Mouse (Mus musculus) kidney, adult 18-20 months (tissue): ENCODE results near the gene Exo5.

Experiments used
- DNase-seq: peaks from one replicate; pipeline ENCODE4 v3.0.0; 2021

The Exo5 gene

GRCm38 (mm10) chr4:120904533-120904932 lies 20.3 kb downstream of the Exo5 start:
- no peak for DNase-seq

GRCm38 (mm10) chr4:120895810-120896584 lies 28.8 kb downstream of the Exo5 start:
- DNase-seq = no peak

GRCm38 (mm10) chr4:120895226-120895625 lies 29.6 kb downstream of the Exo5 start:
- DNase-seq = no peak

- no peak for DNase-seq
Measured at GRCm38 (mm10) chr4:120894584-120894983, 30.2 kb downstream of the Exo5 start.

- DNase-seq = no peak
Measured at GRCm38 (mm10) chr4:120893656-120894401, 31.0 kb downstream of the Exo5 start.

- DNase-seq = no peak
Measured at GRCm38 (mm10) chr4:120892516-120892915, 32.3 kb downstream of the Exo5 start.

GRCm38 (mm10) chr4:120891960-120892359 lies 32.9 kb downstream of the Exo5 start:
- DNase-seq = no peak

- no peak for DNase-seq
Measured at GRCm38 (mm10) chr4:120890754-120891440, 33.9 kb downstream of the Exo5 start.

GRCm38 (mm10) chr4:120888884-120889283 lies 35.9 kb downstream of the Exo5 start:
- no peak for DNase-seq

- DNase-seq = peak; percentile 66
Measured at GRCm38 (mm10) chr4:120887381-120888112, 37.3 kb downstream of the Exo5 start.

GRCm38 (mm10) chr4:120886811-120887210 lies 38.0 kb downstream of the Exo5 start:
- no peak for DNase-seq

GRCm38 (mm10) chr4:120886131-120886530 lies 38.7 kb downstream of the Exo5 start:
- peak; percentile 24 for DNase-seq

GRCm38 (mm10) chr4:120885208-120886120 lies 39.4 kb downstream of the Exo5 start:
- DNase-seq = peak; percentile 10

GRCm38 (mm10) chr4:120882002-120882625 lies 42.7 kb downstream of the Exo5 start:
- DNase-seq = no peak

GRCm38 (mm10) chr4:120880731-120881432 lies 43.9 kb downstream of the Exo5 start:
- no peak for DNase-seq

- no peak for DNase-seq
Measured at GRCm38 (mm10) chr4:120879386-120879785, 45.4 kb downstream of the Exo5 start.

GRCm38 (mm10) chr4:120878728-120879127 lies 46.1 kb downstream of the Exo5 start:
- DNase-seq = no peak

GRCm38 (mm10) chr4:120875961-120876360 lies 48.9 kb downstream of the Exo5 start:
- no peak for DNase-seq
